Mouse (Mus musculus): Measurements from ENCODE around the gene Pikfyve.

- TF ChIP-seq EP300 (IDR thresholded peaks at IDR 0.05; ENCODE audit: insufficient read depth, low read depth, low read length) (no peak), CTCF (IDR thresholded peaks at IDR 0.05) (no peak)
These were observed 569 bp downstream of the Pikfyve start for GRCm38 (mm10) chr1:65187074-65187430.
